Mouse (Mus musculus) stomach, embryonic 16.5 days (tissue): ENCODE data around the gene Adcy6. TPM values are rescaled to one million over a fixed set of nuclear protein-coding genes. Genes with fewer than 3 reads are reported as not detected.
A peak's percentile ranks its signal among the peaks of the same experiment; 100 is the strongest.

Source experiments
- ATAC-seq: fragments of 200-750 bp; cut with Nextera tagmentation; 2 replicates; pipeline ENCODE4 v1.8.0; 2017; ENCODE audit warnings: moderate number of reproducible peaks, moderate TSS enrichment; ENCODE audit not compliant: insufficient read depth, low FRiP score
- H3K27ac ChIP-seq: fragments of 300-500 bp; sonication (generic); 2 replicates; pipeline ENCODE4 v1.5.1; 2014; ENCODE audit warnings: low read length
- H3K27me3 ChIP-seq: fragments of 300-500 bp; sonication (generic); 2 replicates; pipeline ENCODE4 v1.6.1; 2014; ENCODE audit warnings: low read length, control low read depth, mixed read lengths; ENCODE audit not compliant: control insufficient read depth, insufficient read depth
- H3K36me3 ChIP-seq: fragments of 300-500 bp; sonication (generic); 2 replicates; pipeline ENCODE4 v1.6.1; 2014; ENCODE audit warnings: low read length; ENCODE audit not compliant: control insufficient read depth, insufficient read depth
- H3K4me1 ChIP-seq: fragments of 300-500 bp; sonication (generic); 2 replicates; pipeline ENCODE4 v1.6.1; 2014; ENCODE audit warnings: low read length, control low read depth, mixed read lengths; ENCODE audit not compliant: control insufficient read depth, insufficient read depth
- H3K4me2 ChIP-seq: fragments of 300-500 bp; sonication (generic); 2 replicates; pipeline ENCODE4 v1.6.1; 2014; ENCODE audit warnings: low read depth, low read length, mixed read lengths
- H3K4me3 ChIP-seq: fragments of 300-500 bp; sonication (generic); replicated peaks from 2 replicates; pipeline ENCODE4 v1.5.1; 2014; ENCODE audit warnings: mild to moderate bottlenecking, low read length
- H3K9ac ChIP-seq: fragments of 300-500 bp; sonication (generic); 2 replicates; pipeline ENCODE4 v1.6.1; 2014; ENCODE audit warnings: low read length
- H3K9me3 ChIP-seq: fragments of 300-500 bp; sonication (generic); replicated peaks from 2 replicates; pipeline ENCODE4 v1.6.1; 2016; ENCODE audit warnings: low read length, control low read depth; ENCODE audit not compliant: control insufficient read depth
- WGBS: fragments of 180-500 bp; shearing (Covaris S2); extraction: QIAGEN DNeasy Blood & Tissue Kit; methylation state at CpG from one replicate; pipeline ENCODE4 v1.1.7; 2014; 5-methylcytosine and 5-hydroxymethylcytosine counted together
- polyA plus RNA-seq: library from polyadenylated mRNA; unstranded; fragments of >200 nt; fragmentation: Nextera tagmentation; extraction: Ambion mirVana; gene quantifications from 2 replicates; pipeline ENCODE4 v1.2.1, GENCODE M21; 2015

Adcy6 gene
- 15.2 and 17.8 TPM in 2 replicates for polyA plus RNA-seq

DNA sequence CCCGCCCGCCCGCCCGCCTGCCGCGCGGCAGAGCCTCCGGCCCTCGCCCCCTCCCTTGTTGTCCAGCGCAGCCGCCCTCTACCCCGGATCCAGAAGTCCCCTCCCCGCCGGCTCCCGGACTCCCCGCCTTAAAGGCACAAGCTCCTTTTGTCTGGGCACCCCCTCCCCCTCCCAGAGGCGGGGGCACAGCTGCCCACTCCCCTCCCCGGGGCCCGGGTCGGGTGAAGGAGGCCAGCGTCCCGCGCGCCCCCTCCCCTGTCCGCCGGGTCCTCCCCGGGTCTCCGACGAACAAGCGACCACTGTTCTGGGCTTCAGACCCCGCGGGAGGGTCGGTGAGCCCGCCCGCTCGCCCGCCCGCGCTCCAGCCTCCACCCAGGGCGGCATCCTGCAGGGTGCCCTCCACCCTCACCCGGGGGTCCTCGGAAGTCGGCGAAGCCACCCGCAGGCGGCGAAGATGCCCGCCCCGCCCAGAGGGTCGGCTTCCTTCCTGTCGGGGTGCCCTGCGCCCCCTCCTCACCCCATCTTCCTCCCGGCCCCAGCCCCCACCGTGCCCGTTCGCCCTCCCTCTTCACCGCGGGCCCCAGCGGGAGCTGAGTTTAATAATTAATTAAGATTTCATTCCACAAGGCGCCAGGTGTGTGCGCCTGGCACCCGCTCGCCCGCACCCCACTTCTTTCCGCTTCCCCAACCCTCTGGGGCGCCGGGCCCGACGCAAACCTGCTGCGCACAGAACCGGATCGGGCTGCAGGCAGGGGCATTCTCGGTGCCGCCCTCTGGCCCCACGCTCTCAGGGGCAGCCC lies at the start of gene Adcy6:
Gene Adcy6 (minus strand): TSS at position 746 of the 800 bp plus-strand sequence.
- Histone ChIP-seq H3K4me1 (peaks cover 30% of the 10 kb centered on the region), H3K4me2 (peak within 1 kb of the TSS; percentile 73), H3K9me3 (no peaks in the 10 kb centered on the region), H3K27ac (peak within 1 kb of the TSS; percentile 97), H3K36me3 (no peaks in the 10 kb centered on the region), H3K27me3 (no peaks in the 10 kb centered on the region), H3K4me3 (peak within 1 kb of the TSS; percentile 88), H3K9ac (peak within 1 kb of the TSS; percentile 96)
- 2% methylated on average over 66 of the region's 75 CpGs for WGBS
- ATAC-seq = peak; percentile 86

DNA sequence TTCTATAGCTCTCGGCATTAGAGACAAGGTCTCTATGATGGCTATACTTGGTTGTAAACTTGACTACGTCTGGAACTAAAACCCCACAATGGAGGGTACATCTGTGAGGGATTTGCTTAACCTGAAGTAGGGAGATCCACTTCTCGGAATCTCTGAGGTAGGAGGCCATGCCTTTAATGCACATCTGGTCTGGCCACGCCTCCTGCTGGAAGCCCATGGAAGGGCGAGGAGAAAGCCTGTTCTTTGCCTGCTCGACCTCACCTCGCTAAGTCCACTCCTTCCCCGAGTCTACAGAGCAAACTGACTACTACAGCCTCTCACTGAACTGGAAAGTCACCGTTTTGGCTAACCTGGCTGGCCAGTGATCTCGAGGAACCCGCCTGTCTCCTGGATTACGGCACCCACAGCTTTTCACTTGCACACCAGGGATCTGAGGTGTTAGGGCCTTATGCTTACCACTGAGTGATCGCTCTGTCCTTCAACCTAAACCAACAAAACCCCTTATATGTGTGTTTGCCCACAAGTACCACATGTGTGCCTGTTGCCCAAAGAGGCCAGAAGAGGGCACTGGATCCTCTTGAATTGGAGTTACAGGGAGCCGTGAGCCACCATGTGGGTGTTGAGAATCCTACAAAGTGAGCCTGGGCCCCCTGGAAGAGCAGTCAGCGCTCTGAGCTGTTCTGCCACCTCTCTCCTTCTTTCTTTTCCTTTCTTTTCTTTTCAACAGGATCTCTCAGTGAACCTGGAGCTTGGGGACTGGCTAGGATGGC lies 47.3 kb upstream of the Adcy6 start:
- Histone ChIP-seq H3K9me3 (no peaks in the 10 kb centered on the region), H3K4me1 (no peaks in the 10 kb centered on the region), H3K36me3 (peaks cover 44% of the 10 kb centered on the region), H3K4me3 (no peak overlapping the region), H3K9ac (no peak overlapping the region), H3K27me3 (no peaks in the 10 kb centered on the region), H3K27ac (no peak overlapping the region), H3K4me2 (no peak overlapping the region)
- 82% methylated on average over 15 of the region's 15 CpGs for WGBS
- ATAC-seq = no peak

DNA sequence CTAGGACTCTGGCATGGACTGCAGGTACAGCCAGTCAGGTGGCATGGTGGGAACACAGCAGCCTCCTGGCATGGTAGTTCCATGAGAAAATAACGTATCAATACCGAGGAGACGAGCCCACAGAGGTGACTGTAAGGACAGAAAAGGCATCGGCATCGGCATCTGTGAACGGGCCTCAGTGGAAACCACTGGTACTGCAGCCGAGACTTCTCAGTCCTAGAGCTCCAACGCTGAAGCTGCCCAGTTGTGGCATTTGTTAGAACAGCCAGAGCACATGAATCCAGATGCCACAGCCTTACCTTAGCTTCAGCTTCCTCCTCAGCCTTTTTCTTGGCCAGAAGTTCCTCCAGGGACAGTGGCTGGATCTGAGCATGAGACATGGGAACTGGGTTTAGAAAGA lies 42.3 kb upstream of the Adcy6 start:
- peaks cover 68% of the 10 kb centered on the region for H3K36me3 ChIP-seq
- H3K9me3 ChIP-seq = no peaks in the 10 kb centered on the region
- H3K9ac ChIP-seq = no peak overlapping the region
- H3K4me1 ChIP-seq = no peaks in the 10 kb centered on the region
- H3K27ac ChIP-seq = no peak overlapping the region
- H3K4me2 ChIP-seq = no peak overlapping the region
- ATAC-seq = no peak
- H3K27me3 ChIP-seq = no peaks in the 10 kb centered on the region
- 93% methylated on average over 8 of the region's 8 CpGs for WGBS
- H3K4me3 ChIP-seq = no peak overlapping the region

- WGBS = 91% methylated on average over 15 of the region's 15 CpGs
- Histone ChIP-seq H3K36me3 (peaks cover 61% of the 10 kb centered on the region), H3K27ac (no peak overlapping the region), H3K9me3 (no peaks in the 10 kb centered on the region), H3K9ac (no peak overlapping the region), H3K4me1 (no peaks in the 10 kb centered on the region), H3K4me3 (no peak overlapping the region), H3K4me2 (no peak overlapping the region), H3K27me3 (no peaks in the 10 kb centered on the region)
- ATAC-seq = no peak
These were observed 41.6 kb upstream of the Adcy6 start for GRCm38 (mm10) chr15:98651431-98651830.

- Histone ChIP-seq H3K4me2 (no peak overlapping the region), H3K4me1 (no peaks in the 10 kb centered on the region), H3K9me3 (no peaks in the 10 kb centered on the region), H3K36me3 (peaks cover 55% of the 10 kb centered on the region), H3K9ac (no peak overlapping the region), H3K27me3 (no peaks in the 10 kb centered on the region), H3K27ac (no peak overlapping the region), H3K4me3 (no peak overlapping the region)
- ATAC-seq = no peak
- 93% methylated on average over 3 of the region's 3 CpGs for WGBS
These were observed 38.2 kb upstream of the Adcy6 start for GRCm38 (mm10) chr15:98648071-98648470.

GRCm38 (mm10) chr15:98647308-98647707 lies 37.4 kb upstream of the Adcy6 start:
- 84% methylated on average over 10 of the region's 10 CpGs for WGBS

DNA sequence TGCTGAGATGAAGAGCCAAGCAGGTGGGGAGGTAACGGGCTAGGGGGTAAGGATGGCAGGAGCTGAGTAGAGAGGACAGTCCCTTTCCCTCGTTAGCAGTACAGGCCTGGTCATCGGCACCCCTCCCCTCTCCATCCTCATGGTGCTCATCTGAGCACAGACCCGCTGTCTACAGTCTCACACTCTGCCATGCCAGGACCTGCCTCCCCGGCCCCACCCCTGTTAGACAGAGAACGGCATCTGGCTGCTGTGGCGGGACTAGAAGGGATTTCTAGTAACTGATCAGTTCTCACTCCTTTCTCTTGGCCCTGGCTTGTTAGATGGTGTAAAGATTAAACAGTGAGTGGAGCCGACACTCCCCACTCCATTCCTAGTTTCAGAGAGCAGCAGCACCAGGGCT lies 36.9 kb upstream of the Adcy6 start:
- no peak overlapping the region for H3K4me3 ChIP-seq
- H3K9ac ChIP-seq = no peak overlapping the region
- no peak overlapping the region for H3K27ac ChIP-seq
- ATAC-seq = peak; percentile 21; the same call in 1 of the 2 replicates
- no peaks in the 10 kb centered on the region for H3K9me3 ChIP-seq
- H3K27me3 ChIP-seq = no peaks in the 10 kb centered on the region
- peaks cover 42% of the 10 kb centered on the region for H3K36me3 ChIP-seq
- WGBS = 73% methylated on average over 8 of the region's 8 CpGs
- H3K4me2 ChIP-seq = no peak overlapping the region
- no peaks in the 10 kb centered on the region for H3K4me1 ChIP-seq

More at GRCm38 (mm10) chr15:98647308-98647707, 37.4 kb upstream of the Adcy6 start:
- Histone ChIP-seq H3K4me1 (no peaks in the 10 kb centered on the region), H3K9me3 (no peaks in the 10 kb centered on the region), H3K27me3 (no peaks in the 10 kb centered on the region), H3K4me2 (no peak overlapping the region), H3K36me3 (peaks cover 47% of the 10 kb centered on the region), H3K4me3 (no peak overlapping the region), H3K27ac (no peak overlapping the region), H3K9ac (no peak overlapping the region)
- no peak for ATAC-seq

DNA sequence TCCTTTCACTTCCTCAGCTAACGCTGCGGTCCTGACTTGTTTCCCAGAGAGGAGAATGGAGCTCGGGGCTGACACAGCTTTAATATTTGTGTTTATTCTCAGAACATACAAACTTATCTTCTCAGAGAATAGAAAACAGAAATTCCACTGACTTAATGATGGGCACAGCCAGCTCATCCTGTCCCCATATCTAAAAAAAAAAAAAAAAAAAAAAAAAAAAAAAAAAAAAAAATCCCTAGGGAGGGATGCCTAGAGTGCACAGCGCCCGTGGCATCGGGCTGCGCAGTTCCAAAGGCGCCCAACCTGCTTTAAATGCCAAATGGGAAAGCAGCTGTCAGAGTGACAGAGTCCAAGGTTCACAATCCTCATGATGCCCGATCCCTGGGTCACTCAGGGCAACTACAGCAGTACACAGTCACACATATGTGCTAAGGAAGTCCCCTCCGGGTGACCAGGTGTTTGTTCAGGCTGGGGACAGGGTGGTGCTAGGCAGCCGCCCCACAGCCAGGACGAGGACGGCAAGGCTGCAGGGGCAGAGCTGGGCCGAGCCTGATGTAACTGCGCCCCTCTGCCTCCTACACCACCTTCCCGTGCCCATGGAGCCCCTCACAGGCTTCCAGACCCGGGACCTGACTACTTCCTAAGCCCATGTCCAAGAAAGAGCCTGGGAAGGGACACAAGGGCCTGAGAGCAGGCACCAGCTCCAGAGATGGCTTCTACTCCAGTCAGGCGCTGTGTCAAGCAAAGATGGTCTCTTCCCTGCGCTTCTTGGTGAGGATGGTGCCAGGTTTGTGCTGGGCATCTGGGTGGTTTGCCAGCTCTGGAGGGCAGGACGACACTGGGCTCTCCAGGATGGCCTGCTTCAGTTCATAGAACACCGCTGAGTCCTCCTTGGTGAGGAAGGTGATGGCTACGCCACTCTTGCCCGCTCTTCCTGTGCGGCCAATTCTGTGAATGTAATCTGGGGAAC lies 35.5 kb upstream of the Adcy6 start:
- Histone ChIP-seq H3K36me3 (peaks cover 31% of the 10 kb centered on the region; the same call in 1 of the 2 replicates), H3K4me1 (no peaks in the 10 kb centered on the region), H3K27me3 (no peaks in the 10 kb centered on the region), H3K4me3 (no peak overlapping the region), H3K4me2 (no peak overlapping the region), H3K27ac (no peak overlapping the region), H3K9ac (no peak overlapping the region), H3K9me3 (no peaks in the 10 kb centered on the region)
- WGBS = 85% methylated on average over 24 of the region's 24 CpGs
- ATAC-seq = no peak
